Mouse (Mus musculus) lung, postnatal 14 days (tissue): ENCODE measurements around the gene Mecom.
"Not testable (repeated sequence)": the region's sequence is repeated elsewhere in the genome, so short reads cannot be mapped to it uniquely, and the experiment has no call there.

Source experiments
- DNase-seq: peaks from one replicate; pipeline ENCODE4 v3.0.0; 2021

Mecom gene

GRCm38 (mm10) chr3:30436561-30436960 lies 111.2 kb downstream of the Mecom start:
- no peak for DNase-seq

- DNase-seq = no peak
Observed at GRCm38 (mm10) chr3:30436131-30436530, 111.7 kb downstream of the Mecom start.

GRCm38 (mm10) chr3:30428877-30429276 lies 118.9 kb downstream of the Mecom start:
- DNase-seq = no peak

GRCm38 (mm10) chr3:30424036-30424435 lies 123.8 kb downstream of the Mecom start:
- no peak for DNase-seq

- not testable (repeated sequence) for DNase-seq
Observed at GRCm38 (mm10) chr3:30421948-30422347, 125.9 kb downstream of the Mecom start.

- no peak for DNase-seq
Observed at GRCm38 (mm10) chr3:30420899-30421298, 126.9 kb downstream of the Mecom start.

GRCm38 (mm10) chr3:30414173-30414572 lies 133.6 kb downstream of the Mecom start:
- no peak for DNase-seq

GRCm38 (mm10) chr3:30410778-30411177 lies 137.0 kb downstream of the Mecom start:
- DNase-seq = no peak

- no peak for DNase-seq
Observed at GRCm38 (mm10) chr3:30404821-30405220, 143.0 kb downstream of the Mecom start.

GRCm38 (mm10) chr3:30398911-30399310 lies 148.9 kb downstream of the Mecom start:
- DNase-seq = no peak

GRCm38 (mm10) chr3:30394911-30395310 lies 152.9 kb downstream of the Mecom start:
- no peak for DNase-seq

- DNase-seq = no peak
Observed at GRCm38 (mm10) chr3:30392662-30393061, 155.1 kb downstream of the Mecom start.

GRCm38 (mm10) chr3:30392218-30392617 lies 155.6 kb downstream of the Mecom start:
- no peak for DNase-seq

- no peak for DNase-seq
Observed at GRCm38 (mm10) chr3:30390346-30390745, 157.5 kb downstream of the Mecom start.

- DNase-seq = no peak
Observed at GRCm38 (mm10) chr3:30380273-30380672, 167.5 kb downstream of the Mecom start.

- DNase-seq = no peak
Observed at GRCm38 (mm10) chr3:30379301-30379700, 168.5 kb downstream of the Mecom start.

GRCm38 (mm10) chr3:30371472-30371871 lies 176.3 kb downstream of the Mecom start:
- DNase-seq = no peak

GRCm38 (mm10) chr3:30370860-30371455 lies 176.8 kb downstream of the Mecom start:
- no peak for DNase-seq

- peak; percentile 28 for DNase-seq
Observed at GRCm38 (mm10) chr3:30366621-30367020, 181.2 kb downstream of the Mecom start.

GRCm38 (mm10) chr3:30361190-30361589 lies 186.6 kb downstream of the Mecom start:
- peak; percentile 15 for DNase-seq

GRCm38 (mm10) chr3:30353878-30354727 lies 193.7 kb downstream of the Mecom start:
- peak; percentile 40 for DNase-seq

GRCm38 (mm10) chr3:30349279-30349678 lies 198.5 kb downstream of the Mecom start:
- no peak for DNase-seq

- DNase-seq = no peak
Observed at GRCm38 (mm10) chr3:30344151-30344550, 203.7 kb downstream of the Mecom start.

- DNase-seq = no peak
Observed at GRCm38 (mm10) chr3:30332337-30332736, 215.5 kb downstream of the Mecom start.
